Mouse (Mus musculus) erythroid progenitor cell, adult 5-6 weeks (primary cell): ENCODE measurements around the gene Grcc10. TPM values are rescaled to one million over a fixed set of nuclear protein-coding genes. Genes with fewer than 3 reads are reported as not detected.

Experiments used
- ATAC-seq: replicated peaks from 2 replicates; pipeline ENCODE4 v1.8.0; 2016; ENCODE audit warnings: moderate number of reproducible peaks, mild to moderate bottlenecking, moderate TSS enrichment, inconsistent platforms; ENCODE audit not compliant: poor library complexity, low FRiP score, severe bottlenecking
- total RNA-seq, 2 experiments: library from RNA; stranded (forward) in 1 of 2; stranded (reverse) in 1 of 2; fragments of 150-400 nt in 1 of 2; fragments of 186-747, 209-891 nt in 1 of 2; gene quantifications; 2 replicates each; pipeline versions ENCODE4 v1.2.3 to v1.2.4; 2015 to 2017; ENCODE audit warnings: low replicate concordance in 2 of 2

The Grcc10 gene
- total RNA-seq, 2 experiments from 2014 or later: 23.3 to 26.0 TPM

- no peak for ATAC-seq
Measured at GRCm38 (mm10) chr6:124738511-124739023, 2.6 kb downstream of the Grcc10 start, which contains the start of gene Ptpn6. TSS of gene Ptpn6 (minus strand) at chr6:124738714.

GRCm38 (mm10) chr6:124737040-124737439 lies 4.1 kb downstream of the Grcc10 start:
- ATAC-seq: no peak

GRCm38 (mm10) chr6:124734417-124734816 lies 6.8 kb downstream of the Grcc10 start:
- ATAC-seq: no peak

- peak; percentile 59 for ATAC-seq
Measured at GRCm38 (mm10) chr6:124732476-124733370, 8.5 kb downstream of the Grcc10 start.

- ATAC-seq: no peak
Measured at GRCm38 (mm10) chr6:124731038-124731437, 10.1 kb downstream of the Grcc10 start.

GRCm38 (mm10) chr6:124729850-124730705 lies 11.1 kb downstream of the Grcc10 start:
- no peak for ATAC-seq

- ATAC-seq: no peak
Measured at GRCm38 (mm10) chr6:124728621-124729020, 12.6 kb downstream of the Grcc10 start.

GRCm38 (mm10) chr6:124724472-124724871 lies 16.7 kb downstream of the Grcc10 start:
- ATAC-seq: no peak

- ATAC-seq: no peak
Measured at GRCm38 (mm10) chr6:124723541-124723940, 17.6 kb downstream of the Grcc10 start.

GRCm38 (mm10) chr6:124722876-124723473 lies 18.2 kb downstream of the Grcc10 start:
- no peak for ATAC-seq

- no peak for ATAC-seq
Measured at GRCm38 (mm10) chr6:124720904-124721303, 20.3 kb downstream of the Grcc10 start.

- peak; percentile 76 for ATAC-seq
Measured at GRCm38 (mm10) chr6:124719354-124719978, 21.7 kb downstream of the Grcc10 start.

GRCm38 (mm10) chr6:124718703-124719102 lies 22.5 kb downstream of the Grcc10 start:
- ATAC-seq: no peak

- ATAC-seq: no peak
Measured at GRCm38 (mm10) chr6:124717968-124718367, 23.2 kb downstream of the Grcc10 start.

GRCm38 (mm10) chr6:124716864-124717490 lies 24.2 kb downstream of the Grcc10 start:
- ATAC-seq: no peak

- ATAC-seq: no peak
Measured at GRCm38 (mm10) chr6:124712918-124713317, 28.3 kb downstream of the Grcc10 start.

- peak; percentile 92 for ATAC-seq
Measured at GRCm38 (mm10) chr6:124711824-124712782, 29.1 kb downstream of the Grcc10 start, which contains the start of the genes Emg1 and Phb2. TSS of gene Emg1 (minus strand) at chr6:124712178. TSS of gene Phb2 (plus strand) at chr6:124712336.
